Comparison of ENCODE assay signal across 8 mouse cellular contexts in the genomic region with DNA sequence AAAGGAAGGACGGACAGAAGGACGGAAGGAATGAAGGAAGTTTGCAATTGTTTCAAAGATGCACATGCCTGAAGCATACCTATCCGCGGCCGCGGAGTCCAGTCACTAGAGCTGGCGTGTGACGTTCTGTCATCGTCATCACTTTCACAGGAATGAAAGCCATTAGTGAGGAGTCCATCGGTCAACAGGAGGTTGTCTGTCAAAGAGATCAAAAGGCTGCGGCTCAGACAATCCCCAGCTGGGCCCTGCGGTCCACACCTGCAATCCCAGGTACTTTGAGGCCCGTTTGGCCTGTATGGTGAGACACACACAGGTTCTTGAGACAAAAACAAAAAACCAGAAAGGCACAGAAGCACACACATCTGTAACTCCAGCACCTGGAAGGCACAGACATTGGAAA. TPM values are rescaled to one million over a fixed set of nuclear protein-coding genes. Genes with fewer than 3 reads are reported as not detected.
DNase-seq lines count a peak whose midpoint lies in the region; ATAC-seq lines count a peak whose summit lies in the region.

No protein-coding gene starts in this region.

- 60% methylated on average over 13 of the region's 13 CpGs for WGBS in embryonic facial prominence, embryonic 13.5 days
- WGBS in midbrain, embryonic 10.5 days = 77% methylated on average over 13 of the region's 13 CpGs

- intact Hi-C loops in heart, postnatal 10 days (cut with DNase I) = no loop called here
- intact Hi-C loops in gastrocnemius, postnatal 36 days (cut with DNase I) = loop anchor here (5.0 kb wide), 1 partner anchor 40 kb away; no protein-coding TSS in a partner anchor

- H3K9ac ChIP-seq in embryonic facial prominence, embryonic 13.5 days = peak overlapping the region; percentile 63

- peak overlapping the region; percentile 80 for H3K4me3 ChIP-seq in embryonic facial prominence, embryonic 13.5 days
- H3K4me3 ChIP-seq in midbrain, embryonic 10.5 days = peak overlapping the region; percentile 82

- no peaks in the 10 kb centered on the region for H3K27me3 ChIP-seq in embryonic facial prominence, embryonic 13.5 days
- peaks cover 5% of the 10 kb centered on the region; the same call in 1 of the 2 replicates for H3K27me3 ChIP-seq in midbrain, embryonic 10.5 days (ENCODE audit: low read depth, poor library complexity, severe bottlenecking)

- H3K4me2 ChIP-seq in embryonic facial prominence, embryonic 13.5 days = peak overlapping the region; percentile 68

- no peaks in the 10 kb centered on the region for H3K9me3 ChIP-seq in embryonic facial prominence, embryonic 13.5 days
- no peaks in the 10 kb centered on the region for H3K9me3 ChIP-seq in midbrain, embryonic 10.5 days (replicated peaks)

- DNase-seq in heart, adult 11 months = peak; percentile 81
- DNase-seq in heart, postnatal 10 days = no peak
- DNase-seq in kidney, adult 18-20 months = peak; percentile 39
- no peak for DNase-seq in midbrain, embryonic 10.5 days (ENCODE audit: low spot score)
- DNase-seq in testis, postnatal 10 days (ENCODE audit: low spot score) = no peak
- DNase-seq in gastrocnemius, postnatal 36 days = no peak

- peaks cover 20% of the 10 kb centered on the region for H3K36me3 ChIP-seq in embryonic facial prominence, embryonic 13.5 days
- peaks cover 36% of the 10 kb centered on the region for H3K36me3 ChIP-seq in midbrain, embryonic 10.5 days

- ATAC-seq in embryonic facial prominence, embryonic 13.5 days (ENCODE audit: insufficient number of reproducible peaks, insufficient read depth, low FRiP score, low TSS enrichment, low read depth) = no peak
- no peak for ATAC-seq in CD4-positive, CD25-positive, alpha-beta regulatory T cell, adult 4 months

- H3K4me1 ChIP-seq in embryonic facial prominence, embryonic 13.5 days = peaks cover 18% of the 10 kb centered on the region
- H3K4me1 ChIP-seq in midbrain, embryonic 10.5 days = peaks cover 25% of the 10 kb centered on the region

- H3K27ac ChIP-seq in embryonic facial prominence, embryonic 13.5 days = no peak overlapping the region
- no peak overlapping the region for H3K27ac ChIP-seq in midbrain, embryonic 10.5 days (replicated peaks)

RNA-seq across cellular contexts. Expression of a gene that starts 44.6 kb away (rescaled TPM):
- total RNA-seq in heart, postnatal 10 days (2021) = 10 to 100 TPM; 12.4 to 14.2 TPM
- 6.5 and 7.7 TPM in 2 replicates for polyA plus RNA-seq in embryonic facial prominence, embryonic 13.5 days (2015; fragmentation: Nextera tagmentation; extraction: Ambion mirVana)
- 4.9 and 6.2 TPM in 2 replicates for polyA plus RNA-seq in midbrain, embryonic 10.5 days (2016; fragmentation: Nextera tagmentation; extraction: Ambion mirVana)
- total RNA-seq in gastrocnemius, postnatal 36 days (2021) = 1 to 10 TPM; 7.5 to 8.3 TPM
- polyA plus RNA-seq in CD4-positive, CD25-positive, alpha-beta regulatory T cell, adult 4 months (2017; shearing (Covaris generic)) = 1 to 10 TPM; 6.3 to 9.3 TPM

RNA-seq across cellular contexts. Expression of a gene that starts 45.3 kb away (rescaled TPM):
- total RNA-seq in heart, postnatal 10 days (2021) = 1 to 10 TPM; 7.8 to 8.7 TPM
- polyA plus RNA-seq in embryonic facial prominence, embryonic 13.5 days (2015; fragmentation: Nextera tagmentation; extraction: Ambion mirVana) = 13.5 and 14.0 TPM in 2 replicates
- 11.9 and 15.2 TPM in 2 replicates for polyA plus RNA-seq in midbrain, embryonic 10.5 days (2016; fragmentation: Nextera tagmentation; extraction: Ambion mirVana)
- total RNA-seq in gastrocnemius, postnatal 36 days (2021) = 10 to 100 TPM; 17.2 to 17.3 TPM
- 1 to 10 TPM; 6.0 to 8.6 TPM for polyA plus RNA-seq in CD4-positive, CD25-positive, alpha-beta regulatory T cell, adult 4 months (2017; shearing (Covaris generic))

Comparison
In these comparisons a context has a peak if more than half of its experiments do, and no peak if none do; other contexts are left out.
1. DNase-seq: peak in heart, adult 11 months (single experiment) and kidney, adult 18-20 months (single experiment); none in heart, postnatal 10 days (0 of 2), midbrain, embryonic 10.5 days (single experiment), testis, postnatal 10 days (single experiment) and gastrocnemius, postnatal 36 days (0 of 2).